Mouse (Mus musculus): ENCODE measurements at regions not wholly inside any gene's neighbourhood (a gene's known extent, or its start where the extent isn't known, plus 50 kb on each side); places are given as distances from the start of the nearest gene placed in this dataset.

DNA sequence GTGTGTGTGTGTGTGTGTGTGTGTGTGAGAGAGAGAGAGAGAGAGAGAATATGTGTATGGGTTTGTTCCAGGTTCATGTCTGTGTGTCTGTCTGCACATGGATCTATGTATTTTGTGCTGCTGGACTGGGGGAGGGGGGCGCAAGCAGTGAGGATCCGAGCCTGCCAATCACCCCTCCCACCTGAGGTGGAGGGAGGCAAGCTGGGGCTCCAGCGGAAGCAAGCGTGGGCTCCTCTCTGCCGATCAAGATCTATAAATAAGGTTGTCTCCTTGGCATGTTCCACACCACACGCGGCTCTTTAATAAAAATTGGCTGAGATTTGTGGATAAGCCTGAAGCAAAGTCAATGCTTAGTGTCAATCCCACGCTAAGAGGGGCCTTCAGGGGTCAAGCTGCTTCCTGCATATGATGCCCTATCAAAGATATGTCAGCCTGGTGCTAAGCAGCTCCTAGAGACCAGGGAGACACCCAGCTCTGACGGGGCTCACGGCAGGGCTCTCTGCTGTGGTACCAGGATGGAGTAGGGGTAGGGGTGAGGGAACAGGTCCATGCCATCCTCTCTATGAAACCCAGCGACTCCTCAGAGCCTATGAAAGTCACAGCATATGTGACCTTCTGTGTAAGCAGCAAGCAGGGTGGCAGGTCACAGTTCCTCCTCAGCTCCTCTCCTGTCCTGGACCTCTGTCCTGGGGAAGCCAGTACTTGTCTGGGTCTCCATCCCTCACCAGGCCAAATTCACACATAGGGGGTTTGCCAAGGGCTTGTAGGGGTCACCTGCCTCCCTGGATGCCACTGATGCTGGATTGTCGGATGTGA lies 102.0 kb upstream of the Mvb12b start:
- TF ChIP-seq GATA1 (IDR thresholded peaks at IDR 0.05; ENCODE audit: borderline replicate concordance, low read length), result no peak
- TF ChIP-seq CTCF (IDR thresholded peaks at IDR 0.05; ENCODE audit: low read depth, low read length), result no peak
- TF ChIP-seq TAL1 (conservative IDR thresholded peaks at IDR 0.05; ENCODE audit: low read depth, low read length), result no peak
- no peak for TF ChIP-seq POLR2AphosphoS5 (IDR thresholded peaks at IDR 0.05; ENCODE audit: insufficient replicate concordance, low read depth, low read length)
